Mouse (Mus musculus) midbrain, embryonic 14.5 days (tissue): ENCODE data around the gene Cacna2d1. TPM values are rescaled to one million over a fixed set of nuclear protein-coding genes. Genes with fewer than 3 reads are reported as not detected.

Experiments used
- ATAC-seq: fragments of 200-750 bp; cut with Nextera tagmentation; 2 replicates; pipeline ENCODE4 v1.8.0; 2017; ENCODE audit warnings: moderate number of reproducible peaks, moderate library complexity; ENCODE audit not compliant: low FRiP score, low TSS enrichment
- DNase-seq: peaks from one replicate; pipeline ENCODE4 v3.0.0-alpha.2; 2015
- H3K27ac ChIP-seq: fragments of 300-500 bp; sonication (generic); replicated peaks from 2 replicates; pipeline ENCODE4 v1.5.1; 2014; ENCODE audit warnings: mild to moderate bottlenecking, low read depth, low read length, moderate library complexity
- H3K27me3 ChIP-seq: fragments of 300-500 bp; sonication (generic); 2 replicates; pipeline ENCODE4 v1.6.1; 2014; ENCODE audit warnings: low read length, control low read depth, mixed read lengths; ENCODE audit not compliant: control insufficient read depth, insufficient read depth
- H3K36me3 ChIP-seq: fragments of 300-500 bp; sonication (generic); 2 replicates; pipeline ENCODE4 v1.6.1; 2014; ENCODE audit warnings: low read length, control low read depth; ENCODE audit not compliant: control insufficient read depth, insufficient read depth
- H3K4me1 ChIP-seq: fragments of 300-500 bp; sonication (generic); 2 replicates; pipeline ENCODE4 v1.6.1; 2014; ENCODE audit warnings: mild to moderate bottlenecking, antibody characterized with exemption, low read length, control low read depth; ENCODE audit not compliant: control insufficient read depth, insufficient read depth
- H3K4me2 ChIP-seq: fragments of 300-500 bp; sonication (generic); 2 replicates; pipeline ENCODE4 v1.6.1; 2014; ENCODE audit warnings: mild to moderate bottlenecking, low read length, moderate library complexity
- H3K4me3 ChIP-seq: fragments of 300-500 bp; sonication (generic); replicated peaks from 2 replicates; pipeline ENCODE4 v1.5.1; 2014; ENCODE audit warnings: low read depth, low read length
- H3K9ac ChIP-seq: fragments of 300-500 bp; sonication (generic); replicated peaks from 2 replicates; pipeline ENCODE4 v1.6.1; 2014; ENCODE audit warnings: mild to moderate bottlenecking, low read length, moderate library complexity
- H3K9me3 ChIP-seq: fragments of 300-500 bp; sonication (generic); 2 replicates; pipeline ENCODE4 v1.6.1; 2016; ENCODE audit warnings: low read length, control low read depth, mixed read lengths; ENCODE audit not compliant: control insufficient read depth
- WGBS: fragments of 180-500 bp; shearing (Covaris S2); extraction: QIAGEN DNeasy Blood & Tissue Kit; methylation state at CpG from one replicate; pipeline ENCODE4 v1.1.7; 2014; 5-methylcytosine and 5-hydroxymethylcytosine counted together
- polyA plus RNA-seq: library from polyadenylated mRNA; unstranded; fragments of >200 nt; fragmentation: Nextera tagmentation; extraction: Ambion mirVana; gene quantifications from 2 replicates; pipeline ENCODE4 v1.2.1, GENCODE M21; 2014

Gene Cacna2d1
- polyA plus RNA-seq, 1 experiment from 2014 or later, result 52.9 TPM

- Histone ChIP-seq H3K4me3 (no peak overlapping the region), H3K9ac (no peak overlapping the region), H3K27ac (0 out of 2 replicates have a peak overlapping the region, but pooled peaks have one; percentile 49), H3K4me1 (0 out of 2 replicates have a peak, but pooled peaks cover 5% of the 10 kb centered on the region), H3K36me3 (no peaks in the 10 kb centered on the region), H3K27me3 (no peaks in the 10 kb centered on the region), H3K9me3 (no peaks in the 10 kb centered on the region), H3K4me2 (no peak overlapping the region)
- ATAC-seq (no peak), DNase-seq (no peak)
- 15% methylated on average over 2 of the region's 2 CpGs for WGBS
Observed at GRCm38 (mm10) chr5:16225359-16225758, 290.9 kb downstream of the Cacna2d1 start.

GRCm38 (mm10) chr5:16229384-16229783 is 294.9 kb downstream of the Cacna2d1 start:
- no peaks in the 10 kb centered on the region for H3K9me3 ChIP-seq
- no peaks in the 10 kb centered on the region for H3K36me3 ChIP-seq
- no peak for DNase-seq
- H3K4me2 ChIP-seq, result no peak overlapping the region
- H3K4me3 ChIP-seq, result no peak overlapping the region
- H3K27me3 ChIP-seq, result no peaks in the 10 kb centered on the region
- no peak for ATAC-seq
- no peak overlapping the region for H3K27ac ChIP-seq
- WGBS, result 77% methylated on average over 3 of the region's 3 CpGs
- H3K4me1 ChIP-seq, result peaks cover 11% of the 10 kb centered on the region; the same call in 1 of the 2 replicates
- no peak overlapping the region for H3K9ac ChIP-seq

- Histone ChIP-seq H3K4me2 (no peak overlapping the region), H3K27me3 (no peaks in the 10 kb centered on the region), H3K4me1 (peaks cover 25% of the 10 kb centered on the region), H3K4me3 (no peak overlapping the region), H3K9me3 (no peaks in the 10 kb centered on the region), H3K36me3 (no peaks in the 10 kb centered on the region), H3K9ac (no peak overlapping the region), H3K27ac (no peak overlapping the region)
- WGBS, result 82% methylated on average over 9 of the region's 9 CpGs
- ATAC-seq (no peak), DNase-seq (no peak)
Observed at GRCm38 (mm10) chr5:16231477-16231876, 297.0 kb downstream of the Cacna2d1 start.

GRCm38 (mm10) chr5:16234891-16235290 is 300.4 kb downstream of the Cacna2d1 start:
- DNase-seq (peak; percentile 37), ATAC-seq (no peak)
- Histone ChIP-seq H3K27ac (peak overlapping the region; percentile 85), H3K27me3 (no peaks in the 10 kb centered on the region), H3K4me2 (peak overlapping the region; percentile 19; the same call in 1 of the 2 replicates), H3K9ac (0 out of 2 replicates have a peak overlapping the region, but pooled peaks have one; percentile 12), H3K36me3 (no peaks in the 10 kb centered on the region), H3K4me1 (peaks cover 39% of the 10 kb centered on the region), H3K4me3 (no peak overlapping the region), H3K9me3 (no peaks in the 10 kb centered on the region)
- WGBS, result 21% methylated on average over 6 of the region's 6 CpGs

- no peak overlapping the region for H3K9ac ChIP-seq
- H3K4me3 ChIP-seq, result no peak overlapping the region
- 53% methylated on average over 2 of the region's 2 CpGs for WGBS
- no peak overlapping the region for H3K4me2 ChIP-seq
- H3K36me3 ChIP-seq, result no peaks in the 10 kb centered on the region
- H3K4me1 ChIP-seq, result peaks cover 39% of the 10 kb centered on the region
- no peaks in the 10 kb centered on the region for H3K27me3 ChIP-seq
- H3K27ac ChIP-seq, result peak overlapping the region; percentile 85
- H3K9me3 ChIP-seq, result no peaks in the 10 kb centered on the region
- ATAC-seq, result peak; percentile 70
- DNase-seq, result peak; percentile 79
Observed at GRCm38 (mm10) chr5:16235864-16236263, 301.4 kb downstream of the Cacna2d1 start.

GRCm38 (mm10) chr5:16236608-16237007 is 302.1 kb downstream of the Cacna2d1 start:
- no peak overlapping the region for H3K4me3 ChIP-seq
- H3K9me3 ChIP-seq, result no peaks in the 10 kb centered on the region
- peaks cover 39% of the 10 kb centered on the region for H3K4me1 ChIP-seq
- H3K27ac ChIP-seq, result peak overlapping the region; percentile 85
- H3K4me2 ChIP-seq, result no peak overlapping the region
- ATAC-seq (no peak), DNase-seq (no peak)
- WGBS, result 70% methylated on average over 4 of the region's 4 CpGs
- H3K27me3 ChIP-seq, result no peaks in the 10 kb centered on the region
- no peak overlapping the region for H3K9ac ChIP-seq
- H3K36me3 ChIP-seq, result no peaks in the 10 kb centered on the region

GRCm38 (mm10) chr5:16237972-16238371 is 303.5 kb downstream of the Cacna2d1 start:
- DNase-seq, result peak; percentile 84
- no peaks in the 10 kb centered on the region for H3K36me3 ChIP-seq
- peaks cover 39% of the 10 kb centered on the region for H3K4me1 ChIP-seq
- H3K9ac ChIP-seq, result no peak overlapping the region
- ATAC-seq, result peak; percentile 79
- 20% methylated on average over 5 of the region's 5 CpGs for WGBS
- H3K4me2 ChIP-seq, result no peak overlapping the region
- no peak overlapping the region for H3K4me3 ChIP-seq
- H3K27ac ChIP-seq, result peak overlapping the region; percentile 33; the same call in 1 of the 2 replicates
- H3K27me3 ChIP-seq, result no peaks in the 10 kb centered on the region
- H3K9me3 ChIP-seq, result no peaks in the 10 kb centered on the region

GRCm38 (mm10) chr5:16240255-16240654 is 305.8 kb downstream of the Cacna2d1 start:
- Histone ChIP-seq H3K4me1 (peaks cover 30% of the 10 kb centered on the region), H3K36me3 (no peaks in the 10 kb centered on the region), H3K4me2 (no peak overlapping the region), H3K9me3 (no peaks in the 10 kb centered on the region), H3K9ac (no peak overlapping the region), H3K4me3 (no peak overlapping the region), H3K27ac (no peak overlapping the region), H3K27me3 (no peaks in the 10 kb centered on the region)
- DNase-seq, result no peak
- WGBS, result 40% methylated on average over 3 of the region's 3 CpGs
- ATAC-seq, result no peak

GRCm38 (mm10) chr5:16243599-16243998 is 309.1 kb downstream of the Cacna2d1 start:
- WGBS, result 35% methylated on average over 2 of the region's 2 CpGs
- Histone ChIP-seq H3K4me2 (no peak overlapping the region), H3K36me3 (no peaks in the 10 kb centered on the region), H3K9me3 (no peaks in the 10 kb centered on the region), H3K27me3 (no peaks in the 10 kb centered on the region), H3K27ac (no peak overlapping the region), H3K4me3 (no peak overlapping the region), H3K9ac (no peak overlapping the region), H3K4me1 (peaks cover 9% of the 10 kb centered on the region)
- no peak for ATAC-seq
- peak; percentile 53 for DNase-seq
